Mouse (Mus musculus) retina, adult 2 months (tissue): Measurements from ENCODE around the gene Rnf24.

Source experiments
- DNase-seq: peaks from one replicate; pipeline ENCODE4 v3.0.0-alpha.2; 2012; ENCODE audit warnings: low read depth, low spot score

Gene Rnf24

GRCm38 (mm10) chr2:131264027-131264426, 88.7 kb downstream of the Rnf24 start:
- no peak for DNase-seq

GRCm38 (mm10) chr2:131262680-131263670, 89.7 kb downstream of the Rnf24 start:
- no peak for DNase-seq

GRCm38 (mm10) chr2:131262213-131262672, 90.4 kb downstream of the Rnf24 start, which contains the start of gene Pank2:
Gene Pank2 (plus strand): TSS chr2:131262495.
- DNase-seq: peak; percentile 90

- no peak for DNase-seq
Observed at GRCm38 (mm10) chr2:131261481-131262212, 91.0 kb downstream of the Rnf24 start.

GRCm38 (mm10) chr2:131260544-131261307, 92.0 kb downstream of the Rnf24 start:
- DNase-seq: no peak

- DNase-seq: no peak
Observed at GRCm38 (mm10) chr2:131258693-131259092, 94.0 kb downstream of the Rnf24 start.

GRCm38 (mm10) chr2:131255738-131256137, 97.0 kb downstream of the Rnf24 start:
- DNase-seq: no peak

GRCm38 (mm10) chr2:131254329-131254713, 98.4 kb downstream of the Rnf24 start:
- DNase-seq: no peak

- no peak for DNase-seq
Observed at GRCm38 (mm10) chr2:131253681-131254328, 98.9 kb downstream of the Rnf24 start.
